Mouse (Mus musculus): ENCODE measurements around the gene Tmem190. TPM values are rescaled to one million over a fixed set of nuclear protein-coding genes. Genes with fewer than 3 reads are reported as not detected.

Gene Tmem190
- total RNA-seq (2021) = not detected

GRCm38 (mm10) chr7:4782759-4783158 lies at the start of gene Tmem190, which contains the start of gene Il11:
Gene Tmem190 (plus strand): TSS chr7:4782937.
Gene Il11 (minus strand): TSS chr7:4782859.
- intact Hi-C loops (cut with DNase I) = no loop called here
- no peak for DNase-seq

- intact Hi-C loops (cut with DNase I) = no loop called here
- no peak for DNase-seq
These were observed 49.8 kb upstream of the Tmem190 start for GRCm38 (mm10) chr7:4732968-4733392.

GRCm38 (mm10) chr7:4739041-4739543 lies 43.6 kb upstream of the Tmem190 start:
- intact Hi-C loops (cut with DNase I) = loop anchor here (2.0 kb wide), 1 partner anchor 72 kb away; no protein-coding TSS in a partner anchor
- DNase-seq = no peak

GRCm38 (mm10) chr7:4739544-4740275 lies 43.0 kb upstream of the Tmem190 start, which contains the start of gene Kmt5c:
Gene Kmt5c (plus strand): TSS chr7:4740115.
- intact Hi-C loops (cut with DNase I) = loop anchor here (2.0 kb wide), 3 partner anchors 49 to 71 kb away; partner anchors contain the start of gene Tmem238
- peak; percentile 95 for DNase-seq

- intact Hi-C loops (cut with DNase I) = loop anchor here (2.0 kb wide), 2 partner anchors 48 to 54 kb away; partner anchors contain the start of gene Tmem238
- no peak for DNase-seq
These were observed 42.4 kb upstream of the Tmem190 start for GRCm38 (mm10) chr7:4740309-4740727.

GRCm38 (mm10) chr7:4741151-4741550 lies 41.6 kb upstream of the Tmem190 start:
- DNase-seq = peak; percentile 57 to 66
- intact Hi-C loops (cut with DNase I) = loop anchor here (2.0 kb wide), 2 partner anchors 48 to 54 kb away; partner anchors contain the start of gene Tmem238

- intact Hi-C loops (cut with DNase I) = loop anchor here (2.0 kb wide), 2 partner anchors 47 to 55 kb away; partner anchors contain the start of gene Tmem238
- no peak for DNase-seq
These were observed 40.9 kb upstream of the Tmem190 start for GRCm38 (mm10) chr7:4741672-4742481.

GRCm38 (mm10) chr7:4742482-4742819 lies 40.3 kb upstream of the Tmem190 start:
- DNase-seq = no peak
- intact Hi-C loops (cut with DNase I) = no loop called here

GRCm38 (mm10) chr7:4743354-4743753 lies 39.4 kb upstream of the Tmem190 start:
- no peak for DNase-seq
- intact Hi-C loops (cut with DNase I) = no loop called here

GRCm38 (mm10) chr7:4744886-4745285 lies 37.9 kb upstream of the Tmem190 start:
- intact Hi-C loops (cut with DNase I) = no loop called here
- no peak for DNase-seq

- DNase-seq = no peak
- intact Hi-C loops (cut with DNase I) = no loop called here
These were observed 36.3 kb upstream of the Tmem190 start for GRCm38 (mm10) chr7:4746326-4746980.

- intact Hi-C loops (cut with DNase I) = no loop called here
These were observed 35.4 kb upstream of the Tmem190 start for GRCm38 (mm10) chr7:4747156-4747899.

GRCm38 (mm10) chr7:4748321-4748720 lies 34.4 kb upstream of the Tmem190 start:
- intact Hi-C loops (cut with DNase I) = no loop called here

More at GRCm38 (mm10) chr7:4747156-4747899, 35.4 kb upstream of the Tmem190 start:
- no peak for DNase-seq

GRCm38 (mm10) chr7:4749169-4749568 lies 33.6 kb upstream of the Tmem190 start:
- intact Hi-C loops (cut with DNase I) = no loop called here
- DNase-seq = no peak

More at GRCm38 (mm10) chr7:4748321-4748720, 34.4 kb upstream of the Tmem190 start:
- DNase-seq = no peak

GRCm38 (mm10) chr7:4751971-4752820 lies 30.5 kb upstream of the Tmem190 start:
- intact Hi-C loops (cut with DNase I) = loop anchor here (10.0 kb wide), 1 partner anchor 487 kb away; no protein-coding TSS in a partner anchor
- no peak for DNase-seq

GRCm38 (mm10) chr7:4752821-4753570 lies 29.7 kb upstream of the Tmem190 start, which contains the start of gene Cox6b2:
Gene Cox6b2 (minus strand): TSS chr7:4753094.
- peak; percentile 43 to 52 for DNase-seq
- intact Hi-C loops (cut with DNase I) = loop anchor here (10.0 kb wide), 1 partner anchor 488 kb away; no protein-coding TSS in a partner anchor

- intact Hi-C loops (cut with DNase I) = loop anchor here (10.0 kb wide), 1 partner anchor 495 kb away; no protein-coding TSS in a partner anchor
- no peak for DNase-seq
These were observed 23.1 kb upstream of the Tmem190 start for GRCm38 (mm10) chr7:4759670-4760069.

Data from heart, postnatal 36 days (tissue).